Mouse (Mus musculus): ENCODE results near the gene Camk1.
A peak's percentile ranks its signal among the peaks of the same experiment; 100 is the strongest.

Camk1 gene

DNA sequence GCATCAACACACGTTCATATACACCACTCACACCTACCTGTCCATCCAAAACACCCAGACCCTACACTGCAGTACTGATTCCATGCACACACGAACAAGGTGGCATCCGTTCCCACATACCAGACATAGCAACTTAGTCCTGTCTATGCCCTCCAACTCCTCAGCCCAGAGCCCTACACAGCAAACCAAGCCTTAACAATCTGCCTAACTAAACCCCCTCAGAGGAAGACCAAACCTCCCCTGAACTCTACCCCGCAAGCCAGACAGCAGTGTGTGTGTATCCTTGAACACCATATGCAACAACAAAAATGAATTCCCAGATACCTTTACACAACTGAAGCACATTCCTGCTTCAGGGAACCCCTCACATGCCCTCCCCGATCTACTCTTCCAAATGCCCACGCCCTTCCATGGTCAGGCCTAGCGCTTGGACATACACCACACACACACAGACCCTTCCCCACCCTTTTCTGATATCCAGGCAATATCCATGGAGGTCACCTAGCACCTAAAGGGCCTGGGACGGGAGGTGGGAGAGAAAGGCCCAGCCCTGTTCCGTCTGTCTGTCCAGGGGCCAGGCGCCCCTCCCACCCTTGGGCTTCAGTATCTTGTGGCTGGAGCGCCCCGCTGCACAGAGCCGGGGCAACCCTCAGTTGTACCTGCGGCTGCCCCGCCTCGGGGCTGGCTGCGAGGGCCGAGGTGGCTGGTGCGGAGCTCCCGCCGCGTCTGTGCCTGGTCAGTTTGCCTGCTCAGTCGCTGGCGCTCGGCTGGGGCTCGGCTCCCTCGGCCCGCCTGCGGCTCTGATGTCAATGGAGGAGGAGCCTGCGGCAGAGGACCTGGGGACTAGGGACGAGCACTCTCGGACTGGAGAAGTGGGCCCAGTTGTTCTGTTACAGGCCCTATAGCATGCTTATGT, at the start of gene Camk1:
Gene Camk1 (minus strand): TSS at position 808 of the 916 bp plus-strand sequence.
- DNase-seq (ENCODE audit: low spot score), result no peak

DNA sequence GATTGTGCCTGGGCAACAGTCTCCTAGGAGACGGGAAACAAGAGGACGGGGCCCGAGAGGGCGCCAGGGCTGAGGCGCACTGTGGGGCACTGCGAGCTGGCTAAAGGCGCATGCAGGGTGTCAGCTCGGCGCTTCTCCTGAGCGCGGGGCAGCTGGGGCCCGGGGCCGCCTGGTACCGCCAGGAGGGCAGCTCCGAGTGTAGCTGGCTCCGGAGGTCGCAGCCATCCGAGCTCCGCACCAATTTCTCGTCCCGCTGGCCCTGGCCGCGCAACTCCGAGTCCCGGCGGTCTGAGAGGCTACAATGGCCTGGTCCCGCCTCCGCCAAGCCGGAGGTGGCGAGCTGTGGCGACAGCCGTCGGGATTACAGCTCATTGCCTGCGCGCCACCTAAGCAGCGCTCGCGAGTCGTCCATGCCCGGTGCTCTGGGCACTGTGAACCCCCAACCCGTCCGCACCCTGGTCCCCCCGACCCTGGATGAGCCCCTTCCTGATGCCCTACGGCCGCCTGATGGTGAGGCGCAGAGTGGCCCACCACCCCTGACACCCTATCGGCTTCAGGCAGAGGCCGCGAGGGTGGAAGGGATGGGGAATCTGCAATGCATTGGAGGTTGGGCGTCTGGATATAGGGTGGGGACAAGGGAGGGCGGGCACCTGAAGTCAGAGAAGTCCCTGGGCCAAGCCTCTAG, 48.7 kb upstream of the Camk1 start:
- DNase-seq (ENCODE audit: low spot score), result no peak

GRCm38 (mm10) chr6:113392015-113392386, 48.2 kb upstream of the Camk1 start:
- no peak for DNase-seq (ENCODE audit: low spot score)

GRCm38 (mm10) chr6:113390715-113391114, 46.9 kb upstream of the Camk1 start:
- no peak for DNase-seq (ENCODE audit: low spot score)

DNA sequence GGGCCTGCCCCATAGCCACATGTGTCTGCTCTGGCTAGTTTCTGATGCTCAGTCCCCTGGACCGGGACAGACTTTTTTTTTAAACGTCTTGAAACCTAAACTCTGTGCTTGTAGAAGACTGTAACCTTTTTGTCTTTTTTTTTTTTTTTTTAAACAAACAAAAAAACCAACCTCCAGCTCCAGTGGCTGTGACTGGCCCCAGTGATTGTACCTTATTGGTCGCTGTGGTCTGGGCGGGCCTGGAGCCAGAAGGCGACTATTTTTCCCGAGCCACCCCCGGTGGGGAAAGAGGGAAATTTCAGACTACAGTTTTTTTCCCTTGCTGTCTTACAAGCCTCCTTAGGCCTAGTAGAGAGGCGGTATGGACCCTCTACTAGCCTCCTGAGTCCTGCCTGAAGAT, 45.2 kb upstream of the Camk1 start, which contains the start of gene Ttll3:
Gene Ttll3 (plus strand): TSS at position 301 of the 400 bp plus-strand sequence.
- DNase-seq (ENCODE audit: low spot score), result no peak

DNA sequence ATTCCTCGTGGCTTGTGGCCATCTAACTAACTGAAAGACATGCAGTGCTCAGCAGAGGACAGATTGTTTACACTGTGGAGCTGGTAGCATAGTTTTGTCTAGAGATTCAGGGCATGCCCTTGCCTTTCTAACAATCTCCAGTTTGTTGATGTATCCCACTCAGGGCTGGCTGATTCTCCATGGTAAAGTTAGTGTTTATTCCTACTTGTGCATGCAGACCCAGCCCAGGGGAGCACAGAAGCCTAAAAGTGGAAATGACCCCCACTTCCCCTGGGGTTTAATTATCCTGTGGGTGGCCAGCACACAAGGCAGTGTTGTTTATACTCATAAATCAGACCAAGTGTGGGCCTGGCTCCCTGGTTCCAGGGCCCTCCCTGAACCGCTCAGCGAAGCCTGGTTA, 42.2 kb upstream of the Camk1 start:
- no peak for DNase-seq (ENCODE audit: low spot score)

- no peak for DNase-seq (ENCODE audit: low spot score)
Observed at GRCm38 (mm10) chr6:113385160-113385714, 41.5 kb upstream of the Camk1 start.

- no peak for DNase-seq (ENCODE audit: low spot score)
Observed at GRCm38 (mm10) chr6:113384351-113384927, 40.7 kb upstream of the Camk1 start.

DNA sequence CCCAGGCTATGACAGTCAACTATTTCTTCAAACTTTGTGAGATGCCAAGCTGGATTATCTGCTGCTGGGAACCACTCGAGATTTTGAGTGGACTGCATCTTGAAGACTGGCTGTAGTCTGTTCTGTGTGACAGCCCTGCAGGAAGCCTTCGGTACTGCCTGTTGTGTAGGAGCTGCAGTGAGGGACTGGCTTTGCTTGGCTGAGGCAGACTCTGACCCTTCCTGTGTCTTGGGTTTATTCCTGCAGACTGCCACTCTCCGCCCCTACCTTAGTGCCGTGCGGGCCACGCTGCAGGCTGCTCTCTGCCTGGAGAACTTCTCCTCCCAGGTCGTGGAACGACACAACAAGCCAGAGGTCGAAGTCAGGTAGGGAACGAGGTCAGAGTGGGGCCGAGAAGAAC, 36.7 kb upstream of the Camk1 start:
- no peak for DNase-seq (ENCODE audit: low spot score)

DNA sequence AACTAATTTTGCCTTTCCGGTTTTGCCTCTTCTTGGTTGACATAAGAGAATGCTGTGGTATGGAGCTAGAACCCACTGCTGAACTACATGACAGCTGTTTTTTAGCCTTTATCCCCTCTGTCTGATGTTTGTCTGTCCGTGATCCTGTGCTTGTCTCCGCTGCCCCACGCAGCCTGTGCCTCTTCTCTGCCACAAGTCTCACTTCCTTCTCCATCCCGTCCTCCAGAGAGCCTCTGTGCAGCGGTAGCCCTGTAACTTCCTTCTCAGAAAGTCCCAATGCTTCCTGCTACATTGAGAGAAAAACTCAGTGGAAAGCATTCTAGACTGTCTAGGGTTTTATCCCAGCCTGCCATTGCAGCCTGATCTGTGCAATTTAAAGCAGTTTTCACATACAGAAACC, 35.5 kb upstream of the Camk1 start:
- DNase-seq (ENCODE audit: low spot score), result no peak

DNA sequence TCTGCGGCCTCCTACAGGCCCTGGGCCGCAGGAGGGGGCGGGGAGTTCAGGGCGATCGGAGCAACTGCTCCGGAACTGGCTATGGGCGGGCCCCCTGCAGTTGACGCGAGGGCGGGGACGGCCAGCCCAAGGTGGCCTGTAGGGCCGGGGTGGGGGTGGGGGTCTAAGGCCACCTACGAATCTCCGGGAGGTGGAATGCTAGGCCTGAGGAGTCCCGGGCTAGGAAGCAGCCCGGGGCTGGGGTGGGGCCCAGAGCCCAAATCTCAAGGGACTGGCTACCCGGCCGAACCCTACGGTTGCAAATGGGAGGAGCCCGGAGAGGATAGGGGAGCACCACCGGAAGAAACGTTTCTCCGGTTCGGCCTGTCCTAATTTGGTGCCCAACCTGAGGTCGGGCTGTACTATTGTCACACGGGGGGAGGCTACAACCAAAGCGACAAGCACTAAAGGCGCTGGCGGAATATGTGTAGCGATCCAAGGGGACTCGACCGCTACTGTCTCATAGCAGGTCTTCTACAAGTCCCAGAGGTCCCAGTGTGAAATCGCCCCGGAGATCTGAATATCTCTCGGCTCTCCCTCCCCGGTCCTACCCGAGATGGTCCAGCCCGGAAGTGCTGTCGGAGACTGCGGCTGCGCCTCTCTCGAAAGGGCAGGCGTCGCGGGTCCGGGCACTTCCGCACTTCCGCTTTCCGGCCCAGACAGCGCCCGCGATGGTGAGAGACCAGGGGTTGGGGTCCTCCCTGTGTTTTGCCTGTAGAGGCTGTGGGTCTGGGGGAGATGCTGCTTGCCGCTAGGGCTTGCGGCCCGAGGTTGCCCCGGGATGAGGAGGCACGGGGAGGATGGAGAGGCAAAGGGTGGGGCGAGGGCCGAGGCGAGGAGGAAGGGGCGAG, 34.0 kb upstream of the Camk1 start, which contains the start of the genes Tada3 and Arpc4:
Gene Tada3 (minus strand): TSS at position 388 of the 890 bp plus-strand sequence.
Gene Arpc4 (plus strand): TSS at position 620 of the 890 bp plus-strand sequence.
- DNase-seq (ENCODE audit: low spot score), result peak; percentile 88

DNA sequence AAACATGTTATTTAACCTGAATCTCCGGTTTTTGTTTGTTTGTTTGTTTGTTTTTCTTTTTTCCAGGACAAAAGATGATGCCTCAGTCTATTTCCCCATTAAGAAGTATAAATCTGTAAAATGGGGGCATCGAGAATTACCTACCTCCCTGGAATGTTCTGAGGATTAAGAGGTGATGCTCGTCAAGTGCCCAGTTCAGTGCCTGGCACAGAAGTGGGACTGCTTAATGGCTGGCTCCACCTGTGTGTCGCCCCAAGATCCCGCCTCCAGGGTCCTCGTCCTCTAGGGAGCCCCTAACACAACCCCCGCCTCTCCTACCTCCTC, 33.4 kb upstream of the Camk1 start:
- DNase-seq (ENCODE audit: low spot score), result no peak

GRCm38 (mm10) chr6:113373491-113373890, 29.7 kb upstream of the Camk1 start:
- DNase-seq (ENCODE audit: low spot score), result no peak

DNA sequence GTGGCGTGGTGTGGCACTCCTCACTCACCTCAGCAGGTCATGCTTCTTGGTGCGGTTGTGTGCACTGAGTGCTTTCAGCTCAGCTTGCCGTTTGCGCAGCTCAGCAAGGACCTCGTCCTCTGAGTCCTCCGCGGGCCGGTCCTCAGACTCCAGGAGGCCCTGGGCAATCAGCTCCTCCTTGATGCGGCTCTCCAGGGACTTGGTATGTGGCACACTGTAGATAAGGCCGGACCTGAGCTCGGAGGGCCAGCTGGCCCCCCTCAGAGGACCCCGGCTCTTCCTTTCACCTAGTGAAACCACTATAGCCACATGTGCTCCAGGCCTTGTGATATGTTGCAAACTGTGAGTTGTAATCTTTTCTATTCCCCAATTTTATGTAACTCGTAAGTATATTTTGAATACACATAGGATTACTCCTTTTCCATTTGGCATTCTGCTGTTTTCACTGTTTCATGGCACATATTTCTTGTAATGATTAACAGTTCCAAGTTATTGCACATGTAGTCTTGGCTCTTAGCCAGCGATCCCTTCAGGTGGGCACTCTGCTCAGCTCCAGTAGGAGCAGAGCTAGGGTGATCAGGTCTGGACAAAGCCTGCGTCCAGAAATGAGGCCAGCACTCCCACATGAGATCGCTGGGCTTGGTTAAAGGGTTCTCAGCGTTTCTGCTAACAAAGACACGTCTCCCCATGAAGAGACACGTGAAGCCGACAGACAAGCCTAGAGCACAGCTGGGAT, 26.6 kb upstream of the Camk1 start:
- no peak for DNase-seq (ENCODE audit: low spot score)

DNA sequence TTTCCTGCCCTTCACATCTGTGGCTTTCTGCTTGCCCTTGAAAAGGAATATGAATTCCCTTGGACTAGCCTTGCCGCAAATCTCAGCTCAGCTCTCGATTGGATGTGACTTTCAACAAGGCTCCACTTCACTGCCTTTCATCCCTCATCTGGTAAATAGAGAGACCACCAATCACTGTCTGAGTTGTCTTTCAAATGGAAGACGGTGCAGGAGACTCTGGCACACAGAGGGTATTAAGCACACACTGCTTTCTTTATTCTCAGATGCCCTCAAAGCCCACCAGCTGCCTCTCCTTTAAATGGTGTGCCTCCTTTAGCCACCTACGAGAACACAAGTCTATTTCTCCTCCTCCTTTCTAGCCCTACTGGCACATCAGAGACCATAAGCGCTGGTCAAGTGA, 24.8 kb upstream of the Camk1 start:
- no peak for DNase-seq (ENCODE audit: low spot score)

DNA sequence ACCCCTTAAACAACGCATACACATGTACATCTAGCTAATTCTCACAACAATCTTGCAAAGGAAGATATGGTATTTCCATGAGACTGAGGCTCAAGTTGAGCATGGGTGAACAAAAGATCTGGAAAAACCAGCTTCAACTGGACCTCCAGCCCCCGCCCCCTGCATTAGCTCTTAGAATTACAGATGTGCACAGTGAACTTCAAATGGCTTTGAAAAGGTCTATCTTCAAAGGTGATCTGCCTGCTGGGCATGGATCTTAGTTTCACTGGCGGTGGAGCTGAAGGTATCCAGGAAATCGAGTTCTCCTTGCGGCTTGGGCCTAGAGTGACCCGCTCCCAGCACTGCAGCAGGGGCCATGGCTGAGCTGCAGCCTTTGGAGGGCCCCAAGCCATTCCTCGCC, 24.3 kb upstream of the Camk1 start:
- no peak for DNase-seq (ENCODE audit: low spot score)

GRCm38 (mm10) chr6:113367574-113367973, 23.8 kb upstream of the Camk1 start:
- no peak for DNase-seq (ENCODE audit: low spot score)

DNA sequence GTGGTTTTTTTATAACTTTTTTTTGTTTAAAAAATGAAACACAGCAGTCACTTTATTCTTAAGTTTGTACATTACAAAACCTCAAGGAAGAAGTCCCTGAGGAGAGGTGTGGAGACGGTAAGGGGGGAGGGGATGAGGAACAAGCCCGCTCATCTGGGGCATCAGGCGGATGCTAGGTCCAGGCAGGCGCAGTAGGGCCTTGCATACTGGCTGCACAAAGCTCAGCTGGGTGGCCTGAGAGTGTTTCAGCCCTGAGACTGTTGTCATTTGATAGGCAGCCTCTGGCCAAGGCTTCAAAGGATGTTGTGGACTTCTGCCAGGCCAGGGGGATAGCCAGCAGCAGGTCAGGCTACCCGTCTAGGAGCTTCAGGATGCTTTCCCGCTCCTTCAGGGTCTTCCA, 22.9 kb upstream of the Camk1 start:
- no peak for DNase-seq (ENCODE audit: low spot score)

DNA sequence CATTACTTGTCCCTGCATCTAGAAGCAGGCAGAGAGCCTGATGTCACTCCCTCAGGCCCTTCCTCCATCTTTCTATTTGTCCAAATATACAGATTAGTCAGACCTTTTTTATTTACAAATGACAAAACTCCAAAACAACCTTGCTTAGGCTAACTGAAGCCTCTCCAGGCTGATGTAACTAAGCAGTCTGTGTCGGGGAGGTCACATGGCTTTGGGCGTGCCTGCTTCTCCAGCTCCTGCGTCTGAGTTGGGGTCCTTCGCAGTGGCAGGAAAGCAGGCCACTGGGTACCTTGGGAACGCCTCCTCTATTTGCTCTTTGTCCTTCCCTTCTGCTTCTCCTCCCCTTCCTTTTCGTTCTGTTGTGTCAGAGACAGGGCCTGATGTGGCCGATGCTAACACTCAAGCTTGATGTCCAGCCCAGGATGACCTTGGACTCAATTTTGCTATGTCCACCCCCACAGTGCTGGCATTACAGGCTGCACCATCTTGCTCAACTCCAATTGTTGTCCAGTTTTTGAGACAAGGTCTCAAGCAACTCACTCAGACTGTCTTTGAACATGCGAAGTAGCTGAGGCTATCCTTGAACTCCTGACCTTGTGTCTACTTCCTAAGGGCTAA, 20.8 kb upstream of the Camk1 start:
- no peak for DNase-seq (ENCODE audit: low spot score)

GRCm38 (mm10) chr6:113362241-113362640, 18.5 kb upstream of the Camk1 start:
- no peak for DNase-seq (ENCODE audit: low spot score)

Measured in layer of hippocampus, adult 9-10 months (tissue).